Mouse (Mus musculus) megakaryocyte-erythroid progenitor cell, adult 5-6 weeks (primary cell): Measurements from ENCODE around the gene Oscp1. TPM values are rescaled to one million over a fixed set of nuclear protein-coding genes. Genes with fewer than 3 reads are reported as not detected.

Experiments used
- ATAC-seq: replicated peaks from 2 replicates; pipeline ENCODE4 v1.8.0; 2016; ENCODE audit warnings: mild to moderate bottlenecking, inconsistent platforms; ENCODE audit not compliant: severe bottlenecking, poor library complexity, low FRiP score, low TSS enrichment
- total RNA-seq, 2 experiments: library from RNA; stranded (forward) in 1 of 2; stranded (reverse) in 1 of 2; fragments of 200-1000, 215-1000 nt in 1 of 2; fragments of >200 nt in 1 of 2; fragmentation: Nextera tagmentation in 1 of 2; gene quantifications; 2 replicates each; pipeline ENCODE4 v1.2.3; 2014 to 2017

Oscp1 gene
- total RNA-seq, 2 experiments from 2014 or later = 0.90 to 22.0 TPM

DNA sequence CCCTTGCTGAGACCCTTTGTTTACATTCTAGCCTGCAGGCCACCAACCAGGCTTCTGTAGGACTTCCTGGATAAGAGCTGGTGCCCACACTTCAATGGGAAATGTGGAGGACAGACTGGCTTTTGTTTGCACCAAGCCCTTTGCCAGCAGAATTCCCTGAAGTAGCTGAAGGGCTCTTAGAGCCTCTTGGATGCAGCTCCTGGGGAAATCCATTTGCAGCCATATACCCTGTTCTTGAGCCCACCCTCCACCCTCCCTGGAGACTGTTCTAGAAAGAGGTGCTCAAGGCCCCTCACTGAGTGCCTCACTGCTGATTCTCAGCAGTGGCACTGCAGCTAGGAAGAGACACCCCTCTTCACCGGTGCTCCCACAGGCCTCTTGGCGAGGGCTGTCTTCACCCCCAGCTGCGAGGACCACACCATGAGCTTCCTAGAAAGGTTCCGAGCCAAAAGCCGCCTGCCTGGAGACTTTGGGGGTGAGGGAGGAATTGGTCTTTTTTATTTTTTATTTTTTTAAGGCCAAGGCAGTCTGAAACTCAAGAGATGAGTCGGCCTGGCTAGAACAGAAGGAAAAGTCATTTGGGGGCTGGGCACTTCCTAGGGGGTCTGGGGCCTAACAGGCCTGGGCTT is 74.4 kb downstream of the Oscp1 start:
- ATAC-seq = no peak

DNA sequence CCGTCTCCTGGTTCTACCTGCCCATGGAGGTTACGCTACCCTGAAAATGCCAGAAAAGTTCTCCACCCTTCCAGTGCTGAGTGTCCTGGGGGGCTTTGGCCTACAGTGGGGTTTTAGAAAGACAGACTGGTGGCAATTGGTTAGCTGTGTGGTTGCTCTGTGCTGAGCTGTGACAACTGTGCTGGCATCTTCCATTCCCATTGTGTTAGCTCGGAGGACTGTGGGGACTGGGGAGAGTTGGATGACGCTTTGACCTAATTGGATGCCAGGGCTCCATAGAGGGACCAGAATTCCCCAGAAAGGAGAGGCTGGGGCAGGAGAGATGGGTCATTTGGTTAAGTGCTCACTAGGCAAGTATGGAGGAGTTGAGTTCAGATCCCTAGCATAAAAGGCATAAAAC is 75.9 kb downstream of the Oscp1 start:
- ATAC-seq = no peak

DNA sequence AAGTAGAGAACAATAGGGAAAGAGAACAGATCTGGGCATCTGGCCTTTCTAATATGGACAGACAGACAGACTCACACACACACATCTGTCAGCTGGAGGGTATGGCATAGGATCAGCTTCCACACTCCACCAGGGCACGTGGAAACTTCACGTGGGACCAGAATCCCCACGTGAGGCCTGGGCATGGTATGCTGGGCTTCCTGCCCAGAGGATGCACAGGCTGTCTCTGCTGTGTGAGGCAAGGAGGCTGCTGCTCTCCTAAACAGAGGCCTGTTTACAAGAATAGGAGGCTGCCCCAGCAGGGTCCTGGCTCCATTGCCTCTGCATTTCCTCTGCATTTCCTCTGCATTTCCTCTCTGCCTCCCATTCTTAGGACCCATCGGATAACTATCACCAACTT is 76.3 kb downstream of the Oscp1 start:
- ATAC-seq = no peak

DNA sequence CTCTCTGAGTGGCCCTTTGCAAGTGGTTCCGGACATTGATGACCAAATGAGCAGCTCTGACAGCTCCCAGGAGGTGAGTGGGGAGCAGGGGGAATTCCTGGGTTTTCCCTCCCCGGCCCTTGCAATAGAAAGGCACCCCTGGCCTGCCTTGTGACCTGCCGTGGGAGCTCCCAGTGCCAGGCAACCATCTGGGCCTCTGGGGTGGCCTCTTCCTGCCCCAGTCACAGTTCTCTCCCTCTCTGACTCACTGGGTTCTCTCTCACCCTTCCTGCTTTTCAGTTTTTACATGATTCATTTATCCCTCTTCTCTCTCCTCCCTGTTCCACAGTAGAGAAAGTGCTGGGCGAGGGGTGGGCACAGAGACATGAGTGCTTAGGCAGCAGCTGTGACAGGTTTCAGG is 79.4 kb downstream of the Oscp1 start:
- no peak for ATAC-seq

DNA sequence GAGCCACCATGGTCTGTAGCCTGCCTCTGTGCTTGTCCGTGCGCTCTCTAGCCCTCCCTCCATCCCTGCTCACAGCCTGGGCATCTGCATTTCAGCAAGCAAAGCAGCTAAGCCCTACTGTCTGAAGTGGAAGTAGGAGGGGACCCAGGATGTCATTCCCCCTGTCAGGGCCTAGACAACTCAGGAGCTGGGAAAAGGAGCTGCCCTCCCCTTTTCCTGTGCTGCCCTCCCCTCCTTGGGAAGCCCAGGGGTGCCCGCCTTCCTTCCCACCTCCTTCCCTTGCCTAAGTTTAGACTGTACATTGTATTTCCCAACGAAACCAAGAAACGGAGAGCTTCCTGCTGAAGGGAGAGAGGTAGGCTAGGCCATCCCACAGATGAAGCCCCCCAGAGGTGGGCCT is 82.7 kb downstream of the Oscp1 start:
- no peak for ATAC-seq

Other genes starting within 250 kb of the Oscp1 start
- gene Csf3r, start 34.0 kb upstream of the Oscp1 start, total RNA-seq (2014; fragmentation: Nextera tagmentation) = 5.4 TPM in 1 of 2 replicates, not detected in the other
- gene Csf3r, start 34.0 kb upstream of the Oscp1 start, total RNA-seq (2017) = 1.8 and 3.0 TPM in 2 replicates
- gene Mrps15, start 11.6 kb upstream of the Oscp1 start, total RNA-seq (2014; fragmentation: Nextera tagmentation) = 117 and 156 TPM in 2 replicates
- gene Mrps15, start 11.6 kb upstream of the Oscp1 start, total RNA-seq (2017) = 85.7 and 87.1 TPM in 2 replicates
- 30.8 and 32.0 TPM in 2 replicates for gene Lsm10, start 38.1 kb downstream of the Oscp1 start, total RNA-seq (2014; fragmentation: Nextera tagmentation)
- 10.5 and 16.7 TPM in 2 replicates for gene Lsm10, start 38.1 kb downstream of the Oscp1 start, total RNA-seq (2017)
- 12.2 and 14.6 TPM in 2 replicates for gene Stk40, start 45.4 kb downstream of the Oscp1 start, total RNA-seq (2014; fragmentation: Nextera tagmentation)
- gene Stk40, start 45.4 kb downstream of the Oscp1 start, total RNA-seq (2017) = 10.0 and 11.7 TPM in 2 replicates
- gene Eva1b, start 89.2 kb downstream of the Oscp1 start, total RNA-seq (2014; fragmentation: Nextera tagmentation) = not detected in 2 replicates
- 0.91 TPM in 1 of 2 replicates, not detected in the other for gene Eva1b, start 89.2 kb downstream of the Oscp1 start, total RNA-seq (2017)
- gene Sh3d21, start 104.9 kb downstream of the Oscp1 start, total RNA-seq (2014; fragmentation: Nextera tagmentation) = 0.72 TPM in 1 of 2 replicates, not detected in the other
- gene Sh3d21, start 104.9 kb downstream of the Oscp1 start, total RNA-seq (2017) = 1.1 TPM in 1 of 2 replicates, not detected in the other
- gene Thrap3, start 144.2 kb downstream of the Oscp1 start, total RNA-seq (2014; fragmentation: Nextera tagmentation) = 266 and 395 TPM in 2 replicates
- 471 and 531 TPM in 2 replicates for gene Thrap3, start 144.2 kb downstream of the Oscp1 start, total RNA-seq (2017)
- gene Map7d1, start 197.8 kb downstream of the Oscp1 start, total RNA-seq (2014; fragmentation: Nextera tagmentation) = 6.4 and 8.0 TPM in 2 replicates
- gene Map7d1, start 197.8 kb downstream of the Oscp1 start, total RNA-seq (2017) = 13.2 and 14.5 TPM in 2 replicates
- 40.1 and 43.2 TPM in 2 replicates for gene Trappc3, start 203.8 kb downstream of the Oscp1 start, total RNA-seq (2014; fragmentation: Nextera tagmentation)
- gene Trappc3, start 203.8 kb downstream of the Oscp1 start, total RNA-seq (2017) = 55.9 and 81.1 TPM in 2 replicates
- not detected in 2 replicates for gene Col8a2, start 228.2 kb downstream of the Oscp1 start, total RNA-seq (2014; fragmentation: Nextera tagmentation)
- gene Col8a2, start 228.2 kb downstream of the Oscp1 start, total RNA-seq (2017) = not detected in 2 replicates